Mouse (Mus musculus) neural tube, embryonic 13.5 days (tissue): ENCODE results near the gene Elmo2. TPM values are rescaled to one million over a fixed set of nuclear protein-coding genes. Genes with fewer than 3 reads are reported as not detected.
A peak's percentile ranks its signal among the peaks of the same experiment; 100 is the strongest.

Experiments
- ATAC-seq: fragments of 200-750 bp; cut with Nextera tagmentation; 2 replicates; pipeline ENCODE4 v1.8.0; 2017; ENCODE audit warnings: low read depth, mild to moderate bottlenecking, moderate TSS enrichment, moderate library complexity
- H3K27ac ChIP-seq: fragments of 300-500 bp; sonication (generic); replicated peaks from 2 replicates; pipeline ENCODE4 v1.5.1; 2015; ENCODE audit warnings: moderate library complexity, mild to moderate bottlenecking, inconsistent platforms
- H3K27me3 ChIP-seq: fragments of 300-500 bp; sonication (generic); 2 replicates; pipeline ENCODE4 v1.6.1; 2015; ENCODE audit warnings: mild to moderate bottlenecking, inconsistent platforms
- H3K36me3 ChIP-seq: fragments of 300-500 bp; sonication (generic); 2 replicates; pipeline ENCODE4 v1.6.1; 2015; ENCODE audit warnings: mild to moderate bottlenecking, inconsistent platforms
- H3K4me1 ChIP-seq: fragments of 300-500 bp; sonication (generic); replicated peaks from 2 replicates; pipeline ENCODE4 v1.6.1; 2015; ENCODE audit warnings: inconsistent platforms
- H3K4me2 ChIP-seq: fragments of 300-500 bp; sonication (generic); 2 replicates; pipeline ENCODE4 v1.6.1; 2015; ENCODE audit warnings: inconsistent platforms, mild to moderate bottlenecking, moderate library complexity
- H3K4me3 ChIP-seq: fragments of 300-500 bp; sonication (generic); 2 replicates; pipeline ENCODE4 v1.5.1; 2015; ENCODE audit warnings: mild to moderate bottlenecking, inconsistent platforms
- H3K9ac ChIP-seq: fragments of 300-500 bp; sonication (generic); 2 replicates; pipeline ENCODE4 v1.6.1; 2015; ENCODE audit warnings: moderate library complexity, mild to moderate bottlenecking, inconsistent platforms
- H3K9me3 ChIP-seq: fragments of 300-500 bp; sonication (generic); 2 replicates; pipeline ENCODE4 v1.6.1; 2016; ENCODE audit warnings: inconsistent platforms
- WGBS: fragments of 180-500 bp; shearing (Covaris S2); methylation state at CpG from one replicate; pipeline ENCODE4 v1.1.7; 2015; 5-methylcytosine and 5-hydroxymethylcytosine counted together
- polyA plus RNA-seq: library from polyadenylated mRNA; unstranded; fragments of >200 nt; fragmentation: Nextera tagmentation; extraction: Ambion mirVana; gene quantifications from 2 replicates; pipeline ENCODE4 v1.2.1, GENCODE M21; 2015

Elmo2 gene
- polyA plus RNA-seq, 1 experiment from 2014 or later = 89.8 TPM

- Histone ChIP-seq H3K4me3 (no peak overlapping the region), H3K4me2 (no peak overlapping the region), H3K27ac (peak overlapping the region; percentile 62; the same call in 1 of the 2 replicates), H3K9ac (no peak overlapping the region), H3K9me3 (no peaks in the 10 kb centered on the region), H3K36me3 (no peaks in the 10 kb centered on the region), H3K4me1 (peaks cover 81% of the 10 kb centered on the region), H3K27me3 (peaks cover 24% of the 10 kb centered on the region)
- WGBS = 89% methylated on average over 22 of the region's 22 CpGs
- no peak for ATAC-seq
Measured at GRCm38 (mm10) chr2:165321981-165322735, 4.1 kb downstream of the Elmo2 start.

DNA sequence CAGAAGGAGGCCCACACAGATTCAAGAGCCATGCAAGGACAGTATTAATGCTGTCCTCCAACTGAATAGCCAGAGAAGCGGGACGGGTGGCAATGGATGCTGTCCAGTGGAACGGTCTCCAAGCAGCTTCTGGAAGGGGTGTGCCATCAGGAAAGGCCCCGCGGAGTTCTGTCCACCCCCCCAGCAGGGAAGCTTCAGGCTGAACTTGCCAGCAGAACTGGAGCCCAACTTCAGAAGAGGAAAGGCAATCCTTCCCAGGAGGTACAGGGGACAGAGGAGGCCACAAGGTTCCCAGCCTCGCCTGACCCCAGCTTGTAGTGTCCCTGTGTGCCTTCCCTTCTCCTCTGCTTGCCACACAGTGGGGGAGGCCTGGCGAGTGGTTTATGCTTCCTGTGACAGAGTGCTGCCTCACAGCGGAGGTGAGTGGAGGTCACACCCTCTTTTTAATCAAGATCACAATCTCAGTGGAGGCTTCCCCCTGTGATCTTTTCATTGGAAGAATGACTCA is 4.8 kb downstream of the Elmo2 start:
- H3K9ac ChIP-seq = no peak overlapping the region
- no peaks in the 10 kb centered on the region for H3K36me3 ChIP-seq
- H3K4me3 ChIP-seq = no peak overlapping the region
- WGBS = 58% methylated on average over 8 of the region's 8 CpGs
- H3K4me1 ChIP-seq = peaks cover 85% of the 10 kb centered on the region
- H3K27me3 ChIP-seq = peaks cover 24% of the 10 kb centered on the region
- no peaks in the 10 kb centered on the region for H3K9me3 ChIP-seq
- peak overlapping the region; percentile 14; the same call in 1 of the 2 replicates for H3K4me2 ChIP-seq
- ATAC-seq = no peak
- peak overlapping the region; percentile 62 for H3K27ac ChIP-seq

DNA sequence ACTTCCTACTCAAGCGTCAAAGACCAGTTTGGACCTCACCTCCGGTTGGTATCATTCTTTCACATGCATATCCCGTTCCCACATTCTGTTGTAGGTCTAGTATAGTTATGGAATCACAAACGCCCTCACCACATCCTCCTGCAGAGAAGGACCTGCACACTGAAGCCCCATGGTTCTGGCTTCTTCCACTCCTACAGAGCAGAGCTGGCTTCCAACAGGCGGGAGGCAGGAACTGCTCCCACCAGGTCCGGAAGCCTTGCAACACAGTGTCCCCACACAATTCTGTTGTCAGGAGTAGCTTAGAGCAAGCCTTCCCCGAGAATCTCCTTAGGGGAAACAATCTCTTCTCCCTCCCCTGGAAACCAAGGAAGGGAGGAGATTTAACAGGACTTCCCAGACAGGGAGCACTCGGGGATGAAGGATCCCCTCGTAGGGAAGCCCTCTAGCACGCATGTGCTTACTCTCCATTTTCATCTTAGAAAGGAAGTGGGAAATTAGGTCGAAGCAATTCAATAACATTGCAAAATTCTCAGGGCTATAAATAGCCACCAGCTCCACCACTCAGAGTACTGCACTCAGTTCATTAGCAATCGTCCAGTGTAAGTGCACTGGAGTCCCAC is 5.6 kb downstream of the Elmo2 start:
- no peak for ATAC-seq
- WGBS = 77% methylated on average over 12 of the region's 12 CpGs
- Histone ChIP-seq H3K9ac (no peak overlapping the region), H3K27me3 (peaks cover 25% of the 10 kb centered on the region), H3K27ac (peak overlapping the region; percentile 62), H3K4me3 (no peak overlapping the region), H3K4me2 (no peak overlapping the region), H3K9me3 (no peaks in the 10 kb centered on the region), H3K4me1 (peaks cover 90% of the 10 kb centered on the region), H3K36me3 (peaks cover 5% of the 10 kb centered on the region)

GRCm38 (mm10) chr2:165319503-165319902 is 6.8 kb downstream of the Elmo2 start:
- Histone ChIP-seq H3K36me3 (peaks cover 17% of the 10 kb centered on the region), H3K9ac (no peak overlapping the region), H3K4me3 (no peak overlapping the region), H3K9me3 (no peaks in the 10 kb centered on the region), H3K4me1 (peaks cover 85% of the 10 kb centered on the region), H3K27me3 (peaks cover 32% of the 10 kb centered on the region), H3K27ac (peak overlapping the region; percentile 46; the same call in 1 of the 2 replicates), H3K4me2 (no peak overlapping the region)
- ATAC-seq = no peak
- 60% methylated on average over 4 of the region's 4 CpGs for WGBS

GRCm38 (mm10) chr2:165318941-165319340 is 7.3 kb downstream of the Elmo2 start:
- H3K27ac ChIP-seq = peak overlapping the region; percentile 24; the same call in 1 of the 2 replicates
- H3K27me3 ChIP-seq = peaks cover 33% of the 10 kb centered on the region
- no peak for ATAC-seq
- H3K36me3 ChIP-seq = peaks cover 22% of the 10 kb centered on the region
- H3K4me3 ChIP-seq = no peak overlapping the region
- peaks cover 79% of the 10 kb centered on the region for H3K4me1 ChIP-seq
- H3K4me2 ChIP-seq = no peak overlapping the region
- H3K9me3 ChIP-seq = no peaks in the 10 kb centered on the region
- H3K9ac ChIP-seq = no peak overlapping the region
- 84% methylated on average over 7 of the region's 7 CpGs for WGBS

DNA sequence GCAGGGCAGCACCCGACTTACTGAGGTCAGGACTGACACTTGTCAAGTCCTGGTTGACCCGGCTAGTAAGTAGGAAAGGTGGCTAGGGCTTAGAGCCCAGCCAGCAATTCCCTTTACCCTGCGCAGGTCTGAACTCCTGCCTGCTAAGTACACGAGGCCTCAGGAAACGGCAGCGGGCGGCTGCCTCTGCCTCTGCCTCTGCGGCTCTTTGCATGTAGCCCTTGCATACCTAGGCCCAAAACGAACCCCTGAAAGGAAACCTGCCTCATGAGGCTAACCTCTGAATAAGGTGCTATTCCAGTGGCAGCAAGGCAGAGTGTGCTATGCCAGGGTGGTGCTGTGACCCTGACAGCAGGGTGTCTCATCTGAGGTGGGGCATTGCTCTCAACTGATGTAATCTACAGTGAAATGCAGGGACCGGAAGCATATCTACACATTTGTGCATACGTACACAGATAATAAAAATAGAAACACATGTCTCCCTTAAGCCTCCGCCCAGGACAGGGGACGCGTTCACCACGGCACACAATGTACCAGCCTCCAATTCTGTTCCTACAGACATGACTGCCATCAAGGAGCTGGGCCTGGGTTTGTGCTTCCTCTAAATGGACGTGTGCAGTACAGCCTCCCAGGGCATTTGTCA is 8.5 kb downstream of the Elmo2 start:
- H3K4me1 ChIP-seq = peaks cover 72% of the 10 kb centered on the region
- no peak; the same call in 1 of the 2 replicates for ATAC-seq
- WGBS = 50% methylated on average over 16 of the region's 16 CpGs
- H3K4me3 ChIP-seq = no peak overlapping the region
- H3K27me3 ChIP-seq = peaks cover 34% of the 10 kb centered on the region
- H3K27ac ChIP-seq = peak overlapping the region; percentile 96
- peaks cover 34% of the 10 kb centered on the region for H3K36me3 ChIP-seq
- H3K9me3 ChIP-seq = no peaks in the 10 kb centered on the region
- peak overlapping the region; percentile 70 for H3K9ac ChIP-seq
- peak overlapping the region; percentile 22 for H3K4me2 ChIP-seq

DNA sequence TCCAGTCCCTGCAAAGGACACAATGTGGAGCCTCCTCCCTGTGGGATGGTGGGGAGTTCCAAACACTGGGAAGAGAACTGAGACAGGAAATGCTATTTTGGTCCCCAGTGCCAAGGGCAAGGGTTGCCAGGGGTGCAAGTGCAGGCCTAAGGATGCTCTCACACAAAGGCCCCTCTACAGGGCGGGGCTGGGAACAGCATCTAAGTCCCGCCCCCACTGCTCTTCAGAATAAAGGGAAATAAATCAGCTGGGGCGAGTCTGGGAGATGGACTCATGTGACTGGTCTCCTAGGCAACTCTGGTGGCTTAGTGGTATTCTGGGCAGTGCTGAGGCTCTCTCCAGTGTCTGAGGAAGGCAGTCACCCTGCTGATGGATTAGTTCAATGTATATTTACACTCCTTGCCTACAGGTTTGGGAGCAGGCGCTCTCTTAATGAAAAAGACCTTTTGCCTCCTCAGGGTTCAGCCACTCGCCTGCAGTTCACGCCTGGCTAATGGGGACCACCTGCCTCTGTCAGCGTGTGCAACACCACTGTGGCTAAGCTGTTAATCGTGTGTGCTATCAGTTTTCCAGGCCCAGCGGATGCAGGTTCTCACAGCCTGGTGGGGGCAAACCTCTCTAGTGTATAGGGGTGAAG is 9.3 kb downstream of the Elmo2 start:
- H3K27me3 ChIP-seq = peaks cover 39% of the 10 kb centered on the region
- H3K4me3 ChIP-seq = no peak overlapping the region
- peak overlapping the region; percentile 70 for H3K9ac ChIP-seq
- H3K9me3 ChIP-seq = no peaks in the 10 kb centered on the region
- 1% methylated on average over 9 of the region's 9 CpGs for WGBS
- H3K36me3 ChIP-seq = peaks cover 42% of the 10 kb centered on the region
- ATAC-seq = peak; percentile 94
- H3K4me1 ChIP-seq = peaks cover 74% of the 10 kb centered on the region
- peak overlapping the region; percentile 96 for H3K27ac ChIP-seq
- H3K4me2 ChIP-seq = peak overlapping the region; percentile 22

- Histone ChIP-seq H3K36me3 (peaks cover 48% of the 10 kb centered on the region), H3K27me3 (peaks cover 35% of the 10 kb centered on the region), H3K4me3 (no peak overlapping the region), H3K9ac (peak overlapping the region; percentile 70), H3K4me1 (peaks cover 74% of the 10 kb centered on the region), H3K9me3 (no peaks in the 10 kb centered on the region), H3K4me2 (no peak overlapping the region), H3K27ac (peak overlapping the region; percentile 96)
- WGBS = 34% methylated on average over 10 of the region's 10 CpGs
- peak; percentile 2; the same call in 1 of the 2 replicates for ATAC-seq
Measured at GRCm38 (mm10) chr2:165316204-165316603, 10.1 kb downstream of the Elmo2 start.

GRCm38 (mm10) chr2:165314197-165314596 is 12.1 kb downstream of the Elmo2 start:
- WGBS = 90% methylated on average over 8 of the region's 8 CpGs
- Histone ChIP-seq H3K36me3 (peaks cover 68% of the 10 kb centered on the region), H3K4me1 (peaks cover 77% of the 10 kb centered on the region), H3K9ac (no peak overlapping the region), H3K27ac (no peak overlapping the region), H3K4me2 (no peak overlapping the region), H3K4me3 (no peak overlapping the region), H3K9me3 (no peaks in the 10 kb centered on the region), H3K27me3 (peaks cover 23% of the 10 kb centered on the region)
- no peak for ATAC-seq

- Histone ChIP-seq H3K27ac (no peak overlapping the region), H3K4me3 (no peak overlapping the region), H3K9ac (no peak overlapping the region), H3K9me3 (no peaks in the 10 kb centered on the region), H3K4me1 (peaks cover 63% of the 10 kb centered on the region), H3K27me3 (peaks cover 23% of the 10 kb centered on the region), H3K4me2 (no peak overlapping the region), H3K36me3 (peaks cover 86% of the 10 kb centered on the region)
- ATAC-seq = no peak
- 64% methylated on average over 7 of the region's 7 CpGs for WGBS
Measured at GRCm38 (mm10) chr2:165312381-165312780, 13.9 kb downstream of the Elmo2 start.

DNA sequence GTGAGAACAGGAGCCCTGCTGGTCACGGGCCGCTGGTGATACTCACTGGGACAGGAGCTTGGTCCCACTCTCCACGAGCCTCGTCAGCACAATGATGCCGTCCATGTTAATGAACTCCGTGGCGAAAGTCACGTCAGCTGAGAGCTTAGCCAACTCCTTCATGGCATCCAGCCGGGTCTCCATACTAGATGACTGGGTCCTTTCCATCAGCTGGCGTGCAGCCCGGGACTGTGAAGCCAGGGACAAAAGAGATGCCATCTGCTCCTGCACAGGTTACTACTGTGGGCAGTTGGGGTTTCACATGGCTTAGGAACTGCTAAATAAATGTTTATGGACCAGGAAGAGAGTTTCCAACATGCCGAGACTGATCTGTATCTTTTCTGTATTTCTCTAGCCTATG is 14.7 kb downstream of the Elmo2 start:
- WGBS = 47% methylated on average over 12 of the region's 12 CpGs
- peak overlapping the region; percentile 62; the same call in 1 of the 2 replicates for H3K27ac ChIP-seq

More for the DNA sequence above, 14.7 kb downstream of the Elmo2 start:
- Histone ChIP-seq H3K4me1 (peaks cover 55% of the 10 kb centered on the region), H3K4me2 (no peak overlapping the region), H3K36me3 (peaks cover 94% of the 10 kb centered on the region), H3K4me3 (no peak overlapping the region), H3K27me3 (peaks cover 23% of the 10 kb centered on the region), H3K9ac (peak overlapping the region; percentile 49; the same call in 1 of the 2 replicates), H3K9me3 (no peaks in the 10 kb centered on the region)
- ATAC-seq = peak; percentile 38; the same call in 1 of the 2 replicates
